Mouse (Mus musculus): ENCODE results near the gene Pip5k1c.

Gene Pip5k1c

DNA sequence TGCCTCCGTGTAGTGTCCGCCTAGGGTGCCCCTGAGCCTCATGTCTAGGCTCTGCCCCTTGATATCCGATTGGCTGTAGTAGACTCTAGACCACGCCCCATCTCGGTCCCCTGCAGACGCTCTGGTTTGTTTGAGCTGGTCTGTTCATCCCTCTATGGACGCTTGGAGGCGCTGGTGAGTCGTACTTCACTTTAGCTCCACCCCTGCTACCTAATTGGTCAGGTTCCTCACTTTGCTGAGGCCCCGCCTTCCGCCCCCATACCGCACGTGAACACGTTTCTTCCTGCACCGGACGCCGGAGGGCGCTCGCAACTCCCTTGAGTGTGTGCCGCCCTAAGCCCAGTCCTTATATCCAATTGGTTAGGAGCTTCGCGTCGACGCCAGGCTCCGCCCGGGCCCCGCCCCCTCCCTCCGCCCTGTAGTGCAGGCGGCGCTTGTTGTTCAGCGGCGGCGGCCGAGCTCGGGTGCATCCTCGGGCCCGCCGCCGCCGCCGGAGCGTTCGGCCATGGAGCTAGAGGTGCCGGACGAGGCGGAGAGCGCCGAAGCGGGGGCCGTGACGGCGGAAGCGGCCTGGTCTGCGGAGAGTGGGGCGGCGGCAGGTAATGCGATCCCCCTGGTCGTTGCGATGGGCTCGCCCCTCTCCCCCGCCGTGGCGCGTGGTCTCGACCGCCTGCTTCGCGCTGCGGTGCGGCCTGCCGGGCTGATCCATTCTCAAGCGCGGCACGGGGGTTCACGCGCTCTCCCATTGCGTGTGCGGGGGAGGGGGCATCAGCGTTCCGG is at the start of gene Pip5k1c:
TSS of gene Pip5k1c (plus strand) at position 410 of the 780 bp plus-strand sequence.
- peak; percentile 100 for DNase-seq

DNA sequence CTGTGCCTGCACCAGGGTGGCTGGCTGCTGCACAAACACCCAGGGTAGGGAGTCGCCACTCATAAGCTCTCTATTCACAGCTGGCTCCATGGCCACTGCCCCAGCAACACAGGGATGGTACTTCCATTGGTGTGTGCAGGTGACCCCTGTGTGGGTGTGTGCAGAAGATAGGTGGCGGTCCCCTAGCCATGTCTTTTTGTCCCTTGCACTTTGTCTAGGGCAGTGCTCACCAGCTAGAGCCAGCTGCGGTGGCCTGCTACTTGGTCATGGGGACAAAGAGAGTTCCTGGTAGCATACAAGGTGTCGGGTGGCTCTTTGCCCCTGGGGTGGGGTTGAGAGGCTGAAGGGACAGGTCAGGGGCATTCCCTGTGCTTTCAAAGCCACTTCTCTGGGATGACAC is 48.6 kb upstream of the Pip5k1c start:
- no peak for DNase-seq

DNA sequence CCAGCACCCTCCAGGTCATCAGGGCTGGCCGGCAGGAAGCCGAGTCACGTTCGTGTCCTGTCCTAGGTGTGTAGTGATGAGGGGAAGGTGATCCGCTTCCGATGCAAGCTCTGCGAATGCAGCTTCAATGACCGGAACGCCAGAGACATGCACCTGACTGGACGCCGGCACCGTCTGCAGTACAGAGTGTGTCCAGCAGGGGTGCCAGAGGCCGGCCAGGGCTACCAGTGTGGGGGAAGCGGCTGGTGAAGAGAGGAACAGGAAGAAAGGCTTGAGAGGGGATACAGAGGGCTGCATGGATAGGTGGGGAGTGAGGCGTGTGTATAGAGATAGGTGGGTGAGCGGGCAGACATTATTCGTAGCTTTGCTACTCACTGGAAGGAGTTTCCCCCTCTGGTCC is 48.2 kb upstream of the Pip5k1c start:
- peak; percentile 78 to 89 for DNase-seq

DNA sequence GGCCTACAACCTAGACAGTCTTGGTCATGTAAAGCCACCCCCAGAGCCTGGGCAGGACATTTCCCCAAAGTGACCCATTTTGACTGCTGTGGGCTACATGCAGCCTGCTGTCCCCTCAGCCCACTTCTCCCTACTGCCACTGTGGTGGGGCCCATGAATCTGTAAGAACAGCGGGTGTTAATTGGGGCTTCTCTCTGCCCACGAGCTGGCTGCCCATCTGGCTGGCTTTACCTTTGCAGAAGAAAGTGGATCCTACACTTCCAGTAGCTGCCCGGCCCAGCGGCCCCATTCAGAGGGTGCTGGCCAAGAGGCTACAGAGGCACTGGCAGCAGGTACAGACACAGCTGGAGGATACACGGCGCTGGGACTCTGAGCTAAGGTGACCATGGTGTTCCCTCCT is 47.6 kb upstream of the Pip5k1c start:
- peak in 1 of 2 experiments; percentile 18 for DNase-seq

DNA sequence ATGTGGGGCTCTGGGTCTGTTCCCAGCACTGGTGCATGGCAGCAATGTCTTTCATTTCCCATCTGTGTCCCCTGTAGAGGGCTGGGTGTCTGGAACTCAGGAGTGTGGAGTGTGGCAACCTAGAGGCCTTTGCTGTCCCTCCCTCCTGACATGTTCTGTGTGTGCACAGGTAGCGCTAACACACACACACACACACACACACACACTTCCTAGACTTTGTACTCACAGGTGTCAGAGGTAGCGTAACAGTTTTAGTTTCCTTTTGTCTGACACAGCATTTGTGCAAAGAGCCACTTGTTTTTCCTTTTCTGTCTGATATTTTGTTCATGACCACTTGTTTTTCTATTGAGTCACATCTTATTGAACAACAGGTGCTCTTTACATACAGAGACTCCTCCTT is 45.0 kb upstream of the Pip5k1c start:
- DNase-seq = peak in 1 of 2 experiments; percentile 14

DNA sequence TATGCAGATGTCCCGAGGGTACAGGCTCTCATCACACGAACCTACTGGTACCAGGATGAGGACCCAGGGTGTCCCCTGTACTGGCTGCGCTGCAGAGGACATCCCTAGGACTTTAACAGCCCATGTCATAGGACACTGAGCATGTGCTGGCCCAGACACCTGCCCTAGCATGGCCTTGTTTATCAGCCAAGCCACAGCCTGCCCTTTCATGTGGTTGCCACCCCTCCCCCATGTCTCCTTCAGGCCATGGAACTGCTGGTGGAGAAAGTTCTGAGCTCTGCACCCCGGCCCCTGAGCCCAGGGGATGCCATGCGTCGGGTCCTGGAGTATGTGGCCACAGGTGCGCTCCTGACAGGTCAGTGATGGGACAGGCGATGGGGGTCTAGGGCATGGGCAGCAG is 43.3 kb upstream of the Pip5k1c start:
- DNase-seq = no peak

DNA sequence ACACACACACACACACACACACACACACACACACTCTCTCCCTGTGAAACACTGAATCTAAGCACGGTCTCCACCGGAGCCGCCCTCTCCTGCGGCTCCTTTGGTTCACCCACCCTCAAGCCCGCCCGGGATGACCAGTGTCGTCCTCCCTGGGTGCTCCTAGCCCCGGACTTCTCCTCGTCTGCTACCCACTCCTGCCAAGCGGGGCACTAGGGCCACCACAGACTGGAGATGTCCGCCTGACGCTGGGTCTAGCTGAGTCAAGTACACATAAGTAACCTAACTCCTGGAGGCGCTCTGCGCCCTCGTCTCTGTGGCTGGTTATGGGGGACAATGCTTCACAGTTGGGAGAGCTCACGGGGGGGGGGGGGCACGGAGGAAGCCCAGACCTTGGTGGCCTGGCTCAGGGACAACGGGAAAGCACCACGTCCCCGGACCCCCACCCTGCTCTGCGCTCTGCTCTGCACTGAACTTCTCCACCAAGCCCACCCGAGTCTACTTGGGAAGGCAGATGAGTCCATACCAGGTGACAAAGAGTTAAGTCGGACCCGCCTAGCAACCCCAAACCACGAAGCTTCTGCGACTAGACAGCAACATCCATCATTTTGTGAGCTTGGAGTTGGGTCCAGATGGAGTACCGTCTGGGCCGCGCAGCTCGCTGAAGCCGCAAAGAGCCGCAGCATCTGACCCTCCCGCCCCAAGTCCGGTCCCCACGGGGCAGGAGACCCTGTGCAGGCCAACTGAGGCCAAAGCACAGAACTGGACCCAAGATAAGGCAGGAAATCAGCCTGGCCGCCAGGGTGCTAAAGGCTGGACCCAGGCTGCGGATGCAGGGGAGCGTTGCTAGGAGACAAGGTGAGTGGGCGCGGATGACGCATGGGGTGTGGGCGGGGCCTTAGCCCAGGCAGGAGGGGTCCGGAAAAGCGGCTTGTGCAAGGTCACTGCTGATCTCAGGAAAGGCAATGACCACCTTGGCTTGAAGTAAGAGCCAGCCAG is 40.0 kb upstream of the Pip5k1c start, which contains the start of gene Matk:
TSS of gene Matk (plus strand) at position 512 of the 996 bp plus-strand sequence.
- DNase-seq = peak in 1 of 2 experiments; percentile 35

DNA sequence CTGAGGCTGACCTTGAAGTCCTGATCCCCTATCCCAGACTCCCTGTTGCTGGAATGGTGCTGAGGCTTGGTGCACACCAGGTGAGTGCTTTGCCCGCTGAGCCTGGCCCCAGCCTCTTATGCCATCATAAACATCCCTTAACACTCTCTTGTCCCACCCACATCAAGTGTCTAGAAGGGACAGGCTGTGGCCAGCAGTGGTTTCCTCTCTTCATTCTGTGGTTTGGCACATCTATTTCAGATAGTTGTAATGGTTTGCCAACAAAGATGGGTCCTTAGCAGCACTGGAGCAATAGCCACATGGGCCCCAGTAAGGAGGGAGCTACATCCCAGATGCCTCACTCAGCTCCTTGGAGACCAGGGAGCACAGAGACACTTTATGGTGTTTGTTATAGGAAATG is 37.9 kb upstream of the Pip5k1c start:
- no peak for DNase-seq

DNA sequence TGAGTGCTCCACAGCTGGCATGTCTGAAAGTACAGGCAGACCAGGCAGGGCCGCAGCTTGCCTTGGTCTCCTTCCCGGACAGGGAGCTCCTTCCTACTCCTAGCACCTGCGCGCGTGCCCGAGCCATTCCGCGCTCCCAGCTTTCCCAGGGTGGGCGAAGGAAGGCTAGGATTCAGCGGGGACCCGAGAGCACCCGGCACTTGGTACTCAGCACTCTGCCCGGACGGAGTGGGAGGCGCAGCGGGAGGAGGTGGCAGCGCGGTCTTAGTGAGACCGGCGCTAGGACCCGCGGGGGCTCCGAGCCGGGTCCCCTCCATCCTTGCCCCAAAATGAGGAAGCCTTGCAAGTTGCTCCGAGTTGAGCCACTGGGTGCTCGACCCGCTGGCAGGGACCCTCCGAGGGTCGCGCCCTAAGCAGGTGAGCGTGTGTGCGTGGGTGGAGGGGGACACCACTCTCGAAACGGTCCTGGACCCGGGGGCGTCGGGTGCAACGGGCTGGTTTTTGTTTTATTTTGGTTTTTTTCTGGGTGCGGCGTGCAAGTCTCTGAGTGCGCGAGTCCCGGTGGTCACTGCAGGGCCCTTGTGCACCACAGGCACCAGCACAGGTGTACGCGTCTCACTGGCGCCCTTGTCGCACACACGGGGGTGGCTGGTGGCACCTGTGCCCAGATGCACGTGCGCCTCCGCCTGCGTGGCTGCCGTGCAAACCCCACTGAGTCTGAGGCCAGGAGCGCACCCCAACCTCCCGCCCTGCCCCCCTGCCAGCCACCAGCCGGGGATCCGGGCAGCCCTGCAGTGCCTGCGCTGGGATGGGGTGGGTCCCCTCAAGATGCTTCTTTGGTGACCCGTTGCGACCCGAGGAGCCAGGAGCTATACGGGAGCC is 35.4 kb upstream of the Pip5k1c start:
- DNase-seq = no peak

DNA sequence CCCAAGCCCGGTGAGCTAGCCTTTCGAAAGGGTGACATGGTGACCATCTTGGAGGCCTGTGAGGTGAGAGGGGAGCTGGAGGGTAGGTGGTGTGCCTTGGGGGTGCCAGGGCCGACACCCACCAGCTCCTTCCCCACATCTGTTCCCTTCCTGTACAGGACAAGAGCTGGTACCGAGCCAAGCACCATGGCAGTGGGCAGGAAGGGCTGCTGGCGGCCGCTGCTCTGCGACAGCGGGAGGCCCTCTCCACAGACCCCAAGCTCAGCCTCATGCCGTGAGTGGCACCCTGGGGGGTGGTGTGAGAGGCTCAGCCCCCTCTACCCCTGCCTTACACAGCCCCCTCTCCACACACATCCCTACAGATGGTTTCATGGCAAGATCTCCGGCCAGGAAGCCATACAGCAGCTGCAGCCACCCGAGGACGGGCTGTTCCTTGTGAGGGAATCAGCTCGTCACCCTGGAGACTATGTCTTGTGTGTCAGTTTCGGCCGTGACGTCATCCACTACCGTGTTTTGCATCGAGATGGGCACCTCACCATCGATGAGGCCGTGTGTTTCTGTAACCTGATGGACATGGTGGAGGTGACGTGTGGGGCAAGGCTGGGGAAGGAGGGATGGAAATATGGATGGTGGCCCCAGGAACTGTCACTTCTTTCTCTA is 33.4 kb upstream of the Pip5k1c start:
- no peak for DNase-seq

DNA sequence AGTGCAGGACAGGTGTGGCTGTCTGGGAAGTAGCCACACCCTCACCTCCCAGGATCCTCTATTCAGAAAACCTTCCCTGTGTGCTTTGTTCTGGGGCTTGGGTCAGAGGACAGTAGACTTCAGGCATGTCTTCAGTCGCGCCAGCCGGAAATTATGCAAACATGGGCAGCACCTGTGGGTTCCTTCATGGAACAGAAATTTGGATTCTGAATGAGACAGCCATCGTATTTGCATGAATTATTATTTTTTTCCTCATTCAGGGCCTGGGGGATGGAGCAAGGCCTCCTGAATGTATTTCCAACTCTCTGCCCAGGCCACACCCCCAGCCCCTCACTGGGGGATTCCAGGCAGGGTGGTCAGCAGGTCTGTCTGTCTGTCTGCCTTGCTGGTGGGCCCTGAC is 31.7 kb upstream of the Pip5k1c start:
- no peak for DNase-seq

DNA sequence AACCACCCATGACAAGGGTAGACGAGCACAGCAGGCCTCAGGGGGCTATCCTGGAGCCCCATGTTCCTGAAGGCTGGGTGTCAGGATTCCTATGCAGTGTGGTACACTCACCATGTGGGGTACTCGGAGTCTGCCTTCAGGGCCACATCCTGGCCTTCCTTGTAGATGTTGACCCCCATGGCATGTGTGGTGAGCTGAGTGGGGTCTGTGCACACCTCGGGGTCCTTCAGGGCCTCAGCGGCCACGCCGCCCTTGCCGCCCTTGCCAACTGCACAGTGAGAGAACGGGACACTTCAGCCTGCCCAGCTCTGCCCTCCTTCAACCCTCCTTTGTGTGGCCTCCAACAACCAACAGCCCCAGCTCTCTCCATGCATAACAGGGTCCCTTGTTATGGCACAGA is 27.2 kb upstream of the Pip5k1c start:
- no peak for DNase-seq

DNA sequence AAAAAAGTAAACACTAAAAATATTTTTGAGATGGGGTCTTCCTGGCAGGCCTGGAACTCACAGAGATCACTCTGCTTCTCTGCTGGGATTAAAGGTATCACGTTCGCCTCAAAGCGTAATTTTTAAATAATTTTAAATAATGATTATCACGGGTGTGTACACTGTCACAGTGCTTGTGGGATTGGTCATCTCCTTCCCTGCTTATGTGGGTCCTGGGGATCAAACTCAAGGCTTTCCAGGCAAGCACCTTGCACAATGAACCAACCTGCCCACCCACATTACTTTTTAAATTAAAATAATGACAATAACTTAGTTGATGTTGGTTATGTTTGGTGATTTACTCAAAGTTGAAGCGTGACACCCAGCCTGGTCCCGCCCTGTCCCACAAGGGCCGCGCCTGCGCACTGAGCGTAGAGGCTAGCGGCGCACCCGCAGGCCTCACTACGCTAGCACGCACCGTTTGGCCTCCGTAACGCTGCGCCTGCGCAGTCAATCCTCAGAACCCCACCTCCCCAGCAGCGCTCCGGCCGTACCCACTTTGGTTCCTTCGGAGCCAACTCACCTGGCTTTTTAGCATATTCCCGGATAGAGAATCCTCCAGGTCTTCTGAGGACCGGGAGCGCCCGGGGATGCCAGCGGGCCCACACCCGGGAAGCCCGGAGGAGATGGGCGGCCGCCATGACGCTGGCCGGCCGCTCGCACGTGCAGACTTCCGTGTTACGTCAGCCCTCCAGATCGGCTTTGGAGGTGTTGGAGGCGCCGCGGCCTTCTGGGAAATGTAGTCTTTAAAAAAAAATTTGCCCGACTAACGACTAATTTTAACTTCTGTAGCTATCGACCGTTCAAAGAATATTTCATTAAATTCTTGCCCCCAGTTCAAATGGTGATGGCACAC is 26.3 kb upstream of the Pip5k1c start, which contains the start of the genes Mrpl54 and Apba3:
TSS of gene Mrpl54 (minus strand) at position 724 of the 895 bp plus-strand sequence.
TSS of gene Apba3 (plus strand) at position 750 of the 895 bp plus-strand sequence.
- peak; percentile 97 for DNase-seq

DNA sequence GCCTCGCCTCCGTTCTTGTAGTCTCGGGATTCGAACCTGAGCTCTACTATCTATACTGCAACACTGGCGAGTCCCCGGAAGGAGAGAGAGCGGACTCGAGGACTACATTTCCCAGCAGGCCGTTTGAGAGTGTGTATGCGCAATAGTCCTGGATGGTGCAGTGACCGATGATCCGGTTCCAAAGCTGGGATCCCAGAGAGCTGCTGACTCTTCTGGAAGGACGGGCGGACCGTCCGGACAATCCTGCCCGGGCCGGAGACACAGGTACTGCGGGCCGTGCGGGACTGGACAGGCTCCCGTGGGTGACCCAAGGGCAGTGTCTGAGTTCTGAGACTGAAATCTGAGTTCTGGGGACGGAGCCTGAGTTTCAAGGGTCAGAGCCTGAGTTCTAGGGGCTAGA is 24.7 kb upstream of the Pip5k1c start:
- peak; percentile 85 to 86 for DNase-seq

DNA sequence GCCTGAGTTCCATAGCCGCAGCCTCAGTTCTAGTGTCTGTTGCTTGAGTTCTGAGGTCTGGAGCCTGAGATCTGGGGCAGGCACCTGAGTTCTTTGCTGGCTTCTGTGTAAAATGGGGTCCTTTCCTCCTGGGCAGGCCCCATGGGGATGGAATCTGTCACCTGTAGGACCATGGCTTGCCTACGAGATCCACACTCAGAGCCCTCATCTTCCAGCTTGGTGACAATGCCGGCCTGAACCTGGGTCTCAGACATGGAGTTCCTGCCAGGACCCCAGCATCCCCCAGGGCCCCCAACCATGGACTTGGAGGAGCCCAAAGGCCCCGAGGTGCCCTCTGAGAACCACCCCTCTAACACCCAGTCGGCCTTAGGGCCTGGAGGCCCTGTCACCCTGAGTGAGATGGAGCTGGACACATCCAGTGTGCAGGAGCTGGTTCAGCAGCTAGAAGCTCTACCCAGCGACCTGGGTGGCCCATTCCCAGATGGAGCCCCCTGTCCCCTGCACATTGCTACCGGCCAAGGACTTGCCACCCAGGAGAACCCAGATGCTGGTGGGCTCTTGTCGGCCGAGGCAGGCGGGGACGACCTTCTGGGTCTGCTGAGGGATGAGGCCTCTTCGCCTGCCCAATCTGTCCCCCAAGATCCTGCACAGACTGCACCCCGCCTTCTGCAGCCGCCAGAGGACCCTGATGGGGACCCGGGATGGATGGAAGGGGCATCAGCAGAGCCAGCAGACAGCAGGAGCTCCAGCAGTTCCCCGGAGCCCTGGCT is 23.9 kb upstream of the Pip5k1c start:
- no peak for DNase-seq

DNA sequence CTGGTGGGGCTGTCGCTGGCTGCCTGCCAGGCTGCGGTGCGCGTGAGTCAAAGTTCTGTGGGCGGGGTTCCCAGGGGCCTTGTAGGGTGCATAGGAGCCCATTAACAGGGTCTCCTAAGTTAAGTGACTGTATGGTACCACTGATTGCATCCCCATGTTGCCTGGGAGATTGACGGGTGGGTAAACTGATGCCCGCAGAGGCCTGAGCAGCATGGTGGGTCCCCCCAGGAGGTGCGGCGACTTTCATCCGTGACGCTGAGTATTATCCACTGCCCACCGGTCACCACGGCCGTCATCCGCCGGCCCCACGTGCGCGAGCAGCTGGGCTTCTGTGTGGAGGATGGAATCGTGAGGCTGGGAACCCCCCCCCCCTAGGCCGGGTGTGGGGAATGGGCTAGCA is 20.4 kb upstream of the Pip5k1c start:
- no peak for DNase-seq

DNA sequence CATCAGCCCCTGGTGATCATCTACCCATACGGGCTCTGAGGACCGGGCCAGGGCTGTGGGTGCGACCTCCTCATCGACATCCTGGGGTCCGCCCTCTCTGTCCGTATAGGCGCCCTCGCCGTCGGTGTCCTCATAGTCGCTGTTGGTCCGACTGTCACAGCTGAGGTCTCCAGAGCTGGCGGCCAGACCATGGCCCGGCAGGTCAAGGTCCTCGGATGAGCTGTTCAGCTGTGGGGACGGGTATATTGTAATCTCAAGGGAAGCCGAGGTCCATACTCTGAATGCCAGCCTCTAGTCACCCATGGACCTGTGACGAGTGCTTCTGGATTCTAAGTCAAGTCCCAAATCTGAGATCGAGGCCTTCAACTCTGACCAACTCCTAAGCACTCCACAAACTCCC is 18.9 kb upstream of the Pip5k1c start:
- DNase-seq = no peak

DNA sequence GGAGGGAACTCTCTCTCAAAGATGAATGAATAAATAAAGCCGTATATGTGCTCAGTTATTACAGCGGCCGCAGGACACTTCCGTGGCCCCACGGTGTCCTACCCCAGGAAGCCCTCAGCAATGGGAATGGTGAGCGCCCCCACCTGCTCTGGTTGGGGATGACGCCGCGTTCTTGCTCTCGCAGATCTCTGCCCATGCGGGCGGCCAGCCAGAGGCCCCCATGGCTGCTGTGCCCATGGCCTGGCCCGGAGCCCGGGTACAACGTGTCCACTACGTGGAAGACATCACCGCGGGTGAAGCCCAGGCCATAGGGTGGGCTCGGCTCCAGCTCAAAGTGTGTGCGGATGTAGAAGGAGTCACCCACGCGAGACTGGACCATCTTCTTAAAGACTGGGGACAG is 15.1 kb upstream of the Pip5k1c start:
- DNase-seq = no peak

DNA sequence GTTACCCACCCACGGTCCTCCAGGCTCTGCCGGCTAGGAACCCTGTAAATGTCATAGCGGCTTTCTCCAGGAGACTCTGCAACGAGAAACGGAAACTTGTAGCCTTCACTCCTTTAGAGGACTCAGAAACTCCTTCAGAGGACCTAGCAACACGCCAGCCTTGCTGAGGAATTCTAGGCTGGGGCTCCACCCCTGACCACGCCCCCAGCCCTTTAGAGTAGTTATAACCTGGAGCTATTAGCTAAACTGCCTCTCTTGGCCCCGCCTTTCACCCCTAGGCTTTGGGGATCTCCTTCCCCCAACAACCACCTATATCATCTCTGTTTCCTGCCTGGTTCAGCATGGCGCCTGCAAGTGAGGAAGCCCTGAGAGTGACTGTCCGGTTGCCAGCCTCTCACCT is 13.3 kb upstream of the Pip5k1c start:
- DNase-seq = peak in 1 of 2 experiments; percentile 54

DNA sequence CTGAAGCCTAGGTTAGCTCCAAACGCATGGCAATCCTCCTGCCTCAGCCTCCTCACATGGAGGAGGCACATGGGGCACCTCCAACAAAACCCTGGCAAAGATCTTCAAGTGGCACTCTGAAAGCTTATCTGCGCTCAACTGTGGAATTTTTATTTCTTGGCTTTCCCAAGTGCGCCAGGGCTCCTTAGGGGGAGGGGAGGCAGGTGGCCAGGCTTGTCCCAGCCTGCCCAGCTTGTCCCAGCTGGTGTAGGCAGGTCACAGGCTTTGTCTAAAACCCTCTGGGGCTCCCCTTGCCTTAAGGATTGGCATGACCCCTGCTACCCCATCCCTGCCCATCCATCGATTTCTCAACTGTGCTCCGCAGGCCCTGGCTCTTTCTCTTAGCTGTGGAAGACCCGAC is 8.6 kb upstream of the Pip5k1c start:
- DNase-seq = peak in 1 of 2 experiments; percentile 22
